Mouse (Mus musculus): ENCODE measurements around the gene Fbxo44. TPM values are rescaled to one million over a fixed set of nuclear protein-coding genes. Genes with fewer than 3 reads are reported as not detected.
"Not testable (repeated sequence)": the region's sequence is repeated elsewhere in the genome, so short reads cannot be mapped to it uniquely, and the experiment has no call there.

The Fbxo44 gene
- polyA plus RNA-seq, 1 experiment from 2014 or later = 19.7 TPM

DNA sequence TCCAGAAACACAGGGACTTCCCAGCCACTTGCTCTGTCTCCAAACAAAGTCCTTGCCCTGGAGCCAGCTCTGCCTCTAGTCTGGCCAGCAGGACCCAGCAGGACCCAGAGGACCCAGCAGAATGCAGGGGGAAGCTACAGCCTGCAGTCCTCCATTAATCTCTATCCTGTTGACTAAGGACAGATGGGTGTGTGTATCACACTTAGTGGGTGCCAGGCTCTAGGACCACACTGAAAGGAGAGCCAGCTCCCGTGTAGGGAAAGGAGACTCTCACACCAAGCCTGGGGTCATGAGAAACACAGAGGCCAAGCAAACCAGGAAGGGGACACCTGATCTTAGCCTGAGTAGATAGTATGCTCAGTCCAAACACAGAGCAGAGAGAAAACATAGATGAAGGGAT is 32.0 kb downstream of the Fbxo44 start:
- 57% methylated on average over 1 of the region's 1 CpGs for WGBS
- Histone ChIP-seq H3K27ac (no peak overlapping the region), H3K4me3 (no peak overlapping the region), H3K9me3 (no peaks in the 10 kb centered on the region), H3K36me3 (no peaks in the 10 kb centered on the region), H3K27me3 (peaks cover 28% of the 10 kb centered on the region), H3K4me1 (peaks cover 6% of the 10 kb centered on the region; the same call in 1 of the 2 replicates), H3K9ac (no peak overlapping the region), H3K4me2 (replicated peaks) (no peak overlapping the region)
- no peak for ATAC-seq (ENCODE audit: insufficient number of reproducible peaks, insufficient read depth, low FRiP score, low TSS enrichment)

DNA sequence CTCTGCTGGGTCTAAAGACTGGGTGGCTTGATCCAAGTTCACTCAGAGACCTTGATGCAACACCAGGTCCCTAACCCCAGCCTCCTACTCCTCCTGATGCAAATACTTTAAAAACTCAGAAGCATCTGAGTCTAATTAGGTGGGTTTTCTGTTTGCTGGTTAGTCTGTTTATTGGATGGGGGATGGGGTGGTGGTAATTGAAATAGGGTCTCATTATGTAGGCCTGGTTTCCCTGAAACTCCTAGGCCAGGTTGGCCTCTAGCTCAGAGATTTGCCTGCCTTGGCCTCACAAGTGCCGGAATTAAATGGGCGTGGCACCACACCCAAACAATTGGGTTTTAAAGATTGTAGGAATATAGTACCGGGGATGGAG is 37.6 kb downstream of the Fbxo44 start:
- Histone ChIP-seq H3K9me3 (no peaks in the 10 kb centered on the region), H3K27me3 (no peaks in the 10 kb centered on the region), H3K4me2 (replicated peaks) (no peak overlapping the region), H3K9ac (no peak overlapping the region), H3K27ac (peak overlapping the region; percentile 60), H3K4me1 (peaks cover 8% of the 10 kb centered on the region), H3K4me3 (no peak overlapping the region), H3K36me3 (no peaks in the 10 kb centered on the region)
- WGBS = 59% methylated on average over 3 of the region's 3 CpGs
- ATAC-seq (ENCODE audit: insufficient number of reproducible peaks, insufficient read depth, low FRiP score, low TSS enrichment) = no peak

DNA sequence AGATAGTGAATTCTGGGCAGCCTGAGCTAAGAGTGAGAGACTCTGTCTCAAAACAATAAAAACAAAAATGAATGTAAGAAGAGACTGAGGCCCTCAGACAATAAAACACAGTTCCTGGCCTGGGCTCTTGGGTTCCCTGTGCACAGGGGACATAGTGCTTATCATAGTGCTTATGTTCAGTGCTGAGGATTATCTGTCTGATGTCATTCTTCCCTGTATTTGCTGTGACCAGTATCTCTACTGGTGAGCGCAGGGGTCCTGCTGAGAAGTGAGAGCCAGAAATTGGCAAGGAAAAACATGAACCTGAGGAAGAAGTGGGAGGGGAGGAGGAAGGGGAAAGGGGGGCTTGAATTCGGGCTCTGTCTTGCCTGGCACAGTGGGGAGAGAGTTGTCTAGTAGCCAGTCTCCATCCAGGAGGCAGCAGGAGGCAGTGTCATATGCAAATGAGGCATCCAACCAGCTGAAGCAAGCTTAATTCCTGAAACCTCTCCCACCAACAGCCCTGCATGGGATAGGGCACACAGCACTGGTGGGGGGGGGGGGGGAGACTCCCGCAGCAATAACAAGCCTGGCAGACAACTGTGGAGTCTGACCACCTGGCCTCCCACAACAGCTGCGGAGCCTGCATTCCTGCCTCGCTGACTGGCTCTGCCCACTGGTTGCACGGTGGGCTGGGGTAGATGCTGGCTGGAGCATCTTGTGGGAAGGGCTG is 38.1 kb downstream of the Fbxo44 start:
- WGBS = 7% methylated on average over 6 of the region's 6 CpGs
- H3K36me3 ChIP-seq = no peaks in the 10 kb centered on the region
- H3K9me3 ChIP-seq = no peaks in the 10 kb centered on the region
- ATAC-seq (ENCODE audit: insufficient number of reproducible peaks, insufficient read depth, low FRiP score, low TSS enrichment) = peak; percentile 67
- H3K4me1 ChIP-seq = peaks cover 8% of the 10 kb centered on the region
- no peaks in the 10 kb centered on the region for H3K27me3 ChIP-seq
- H3K27ac ChIP-seq = peak overlapping the region; percentile 60
- H3K4me3 ChIP-seq = no peak overlapping the region
- H3K4me2 ChIP-seq (replicated peaks) = no peak overlapping the region
- H3K9ac ChIP-seq = no peak overlapping the region

DNA sequence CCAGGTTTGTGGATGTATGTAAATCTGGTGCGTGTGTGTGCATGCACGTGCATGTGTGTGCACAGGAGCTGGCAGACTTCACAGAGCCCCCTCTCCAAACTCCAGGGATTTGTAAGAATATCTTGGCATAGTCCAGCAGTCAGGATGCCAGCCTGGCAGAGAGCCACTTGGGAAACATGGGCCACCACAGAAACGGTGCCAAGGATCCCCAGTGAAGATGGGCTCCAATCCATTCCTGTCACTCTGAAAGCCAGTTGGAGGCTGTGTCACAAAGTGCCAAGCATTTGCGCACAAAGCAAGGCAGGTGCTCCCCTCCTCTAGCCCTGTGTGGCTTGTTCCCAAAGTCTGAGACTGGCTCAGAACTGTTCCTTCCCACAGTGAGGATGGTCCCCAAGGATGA is 38.9 kb downstream of the Fbxo44 start:
- H3K4me2 ChIP-seq (replicated peaks) = no peak overlapping the region
- H3K36me3 ChIP-seq = no peaks in the 10 kb centered on the region
- 85% methylated on average over 4 of the region's 4 CpGs for WGBS
- H3K4me1 ChIP-seq = peaks cover 8% of the 10 kb centered on the region
- no peaks in the 10 kb centered on the region for H3K9me3 ChIP-seq
- ATAC-seq (ENCODE audit: insufficient number of reproducible peaks, insufficient read depth, low FRiP score, low TSS enrichment) = no peak
- H3K27ac ChIP-seq = no peak overlapping the region
- H3K27me3 ChIP-seq = no peaks in the 10 kb centered on the region
- no peak overlapping the region for H3K9ac ChIP-seq
- H3K4me3 ChIP-seq = no peak overlapping the region

DNA sequence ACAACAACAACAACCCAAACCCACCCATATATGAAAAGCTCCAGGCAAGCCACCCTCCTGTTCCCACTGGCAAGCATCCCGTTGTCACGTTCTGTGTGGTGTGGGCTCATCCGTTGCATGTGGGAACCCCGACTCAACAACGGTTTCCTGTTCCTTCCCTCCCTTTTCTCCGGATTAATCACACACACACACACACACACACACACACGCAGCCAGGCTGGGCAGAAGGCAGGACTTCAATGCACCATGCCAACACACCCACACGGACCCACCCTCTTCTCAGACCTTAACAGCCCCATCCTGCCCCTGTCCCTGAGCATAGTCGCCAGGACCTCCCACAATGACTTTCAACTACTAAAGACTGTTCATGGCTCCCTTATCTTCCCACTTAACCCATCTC is 39.7 kb downstream of the Fbxo44 start:
- Histone ChIP-seq H3K4me2 (replicated peaks) (no peak overlapping the region), H3K9me3 (no peaks in the 10 kb centered on the region), H3K9ac (no peak overlapping the region), H3K4me3 (no peak overlapping the region), H3K36me3 (no peaks in the 10 kb centered on the region), H3K27ac (no peak overlapping the region), H3K27me3 (no peaks in the 10 kb centered on the region), H3K4me1 (peaks cover 10% of the 10 kb centered on the region)
- ATAC-seq (ENCODE audit: insufficient number of reproducible peaks, insufficient read depth, low FRiP score, low TSS enrichment) = no peak
- WGBS = 75% methylated on average over 9 of the region's 9 CpGs

DNA sequence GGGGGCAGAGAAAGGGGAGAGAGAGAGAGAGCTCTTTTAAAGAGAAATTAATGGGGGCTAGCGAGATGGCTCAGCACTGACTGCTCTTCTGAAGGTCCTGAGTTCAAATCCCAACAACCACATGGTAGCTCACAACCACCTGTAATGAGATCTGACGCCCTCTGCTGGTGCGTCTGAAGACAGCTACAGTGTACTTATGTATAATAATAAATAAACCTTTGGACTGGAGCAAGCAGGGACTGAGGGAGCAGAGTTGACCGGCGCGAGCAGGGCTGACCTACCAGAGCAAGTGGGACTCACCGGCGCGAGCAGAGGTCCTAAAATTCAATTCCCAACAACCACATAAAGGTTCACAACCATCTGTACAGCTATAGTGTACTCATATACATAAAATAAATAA is 40.7 kb downstream of the Fbxo44 start:
- not testable (repeated sequence) for H3K36me3 ChIP-seq
- 86% methylated on average over 9 of the region's 9 CpGs for WGBS

DNA sequence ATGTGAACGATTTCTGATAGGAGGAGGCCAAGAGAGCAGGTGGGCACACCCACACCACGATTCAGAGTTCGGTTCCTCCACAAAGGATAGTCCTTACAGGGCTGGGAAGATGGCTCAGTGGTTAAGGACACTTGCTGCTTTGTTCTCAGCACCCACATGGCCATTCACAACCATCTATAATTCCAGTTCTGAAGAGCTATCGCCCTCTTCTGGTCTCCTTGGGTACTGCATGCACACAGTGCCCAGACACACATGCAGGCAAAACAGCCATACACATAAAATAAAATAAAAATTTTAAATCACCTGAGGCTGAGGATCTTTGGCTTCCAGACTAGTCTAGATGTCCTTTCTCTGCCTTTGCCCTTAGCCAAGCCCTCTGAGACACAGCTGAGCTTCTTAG is 42.9 kb downstream of the Fbxo44 start:
- WGBS = 80% methylated on average over 4 of the region's 4 CpGs
- ATAC-seq (ENCODE audit: insufficient number of reproducible peaks, insufficient read depth, low FRiP score, low TSS enrichment) = no peak
- Histone ChIP-seq H3K27me3 (no peaks in the 10 kb centered on the region), H3K27ac (no peak overlapping the region), H3K4me3 (no peak overlapping the region), H3K9me3 (no peaks in the 10 kb centered on the region), H3K4me1 (peaks cover 10% of the 10 kb centered on the region), H3K36me3 (no peaks in the 10 kb centered on the region), H3K4me2 (replicated peaks) (no peak overlapping the region), H3K9ac (no peak overlapping the region)

More for the DNA sequence above, 40.7 kb downstream of the Fbxo44 start:
- not testable (repeated sequence) for H3K4me3 ChIP-seq; H3K27me3 ChIP-seq; H3K9me3 ChIP-seq; ATAC-seq (ENCODE audit: insufficient number of reproducible peaks, insufficient read depth, low FRiP score, low TSS enrichment); H3K27ac ChIP-seq; H3K9ac ChIP-seq; H3K4me2 ChIP-seq (replicated peaks)
- H3K4me1 ChIP-seq = peaks cover 14% of the 10 kb centered on the region

DNA sequence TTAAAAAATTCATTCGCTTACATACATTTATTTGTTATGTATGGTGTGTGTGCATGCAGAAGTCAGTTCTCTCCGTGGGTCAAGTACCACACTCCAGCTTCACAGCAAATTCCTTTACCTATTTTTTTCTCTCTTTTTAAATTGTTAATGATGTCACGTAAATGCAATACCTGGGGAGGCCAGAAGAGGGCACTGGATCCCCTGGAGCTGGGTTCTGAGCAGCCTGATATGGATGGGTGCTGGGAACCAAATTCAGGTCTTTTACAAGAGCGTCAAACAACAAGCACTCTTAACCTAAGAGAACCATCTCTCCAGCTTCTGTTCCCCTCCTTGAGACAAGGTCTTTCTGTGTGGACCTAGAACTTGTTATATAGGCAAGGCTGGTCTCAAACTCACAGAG is 43.6 kb downstream of the Fbxo44 start:
- no peaks in the 10 kb centered on the region for H3K27me3 ChIP-seq
- H3K4me2 ChIP-seq (replicated peaks) = no peak overlapping the region
- H3K27ac ChIP-seq = no peak overlapping the region
- no peak overlapping the region for H3K9ac ChIP-seq
- ATAC-seq (ENCODE audit: insufficient number of reproducible peaks, insufficient read depth, low FRiP score, low TSS enrichment) = no peak
- no peaks in the 10 kb centered on the region for H3K36me3 ChIP-seq
- no peak overlapping the region for H3K4me3 ChIP-seq
- H3K4me1 ChIP-seq = 0 out of 2 replicates have a peak, but pooled peaks cover 6% of the 10 kb centered on the region
- no peaks in the 10 kb centered on the region for H3K9me3 ChIP-seq
- WGBS = 72% methylated on average over 4 of the region's 4 CpGs

DNA sequence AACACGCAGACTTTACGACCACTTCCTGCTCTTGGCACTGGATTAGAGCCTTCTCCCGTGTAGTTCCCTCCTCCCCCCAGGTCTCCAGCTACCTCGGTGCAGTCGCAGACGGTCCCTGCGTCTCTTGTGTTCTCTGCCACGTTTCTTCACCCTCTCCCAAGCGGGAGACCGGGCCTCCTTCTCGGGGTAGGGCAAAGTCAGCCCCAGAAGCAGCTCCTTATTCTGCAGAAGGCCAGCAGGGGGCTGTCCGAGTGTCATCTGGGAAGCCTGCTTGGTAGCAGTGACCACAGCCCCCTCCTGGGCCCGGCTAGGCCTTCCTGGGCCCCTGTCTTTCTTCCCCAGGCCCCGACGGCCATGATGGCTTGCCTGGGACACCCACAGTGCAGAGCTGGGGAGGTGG is 44.8 kb downstream of the Fbxo44 start:
- no peaks in the 10 kb centered on the region for H3K27me3 ChIP-seq
- 0 out of 2 replicates have a peak, but pooled peaks cover 6% of the 10 kb centered on the region for H3K4me1 ChIP-seq
- peak overlapping the region; percentile 24 for H3K9ac ChIP-seq
- H3K9me3 ChIP-seq = no peaks in the 10 kb centered on the region
- no peak overlapping the region for H3K27ac ChIP-seq
- 4% methylated on average over 15 of the region's 15 CpGs for WGBS
- no peak for ATAC-seq (ENCODE audit: insufficient number of reproducible peaks, insufficient read depth, low FRiP score, low TSS enrichment)
- no peak overlapping the region for H3K4me3 ChIP-seq
- H3K4me2 ChIP-seq (replicated peaks) = peak overlapping the region; percentile 2; the same call in 1 of the 2 replicates
- H3K36me3 ChIP-seq = no peaks in the 10 kb centered on the region

DNA sequence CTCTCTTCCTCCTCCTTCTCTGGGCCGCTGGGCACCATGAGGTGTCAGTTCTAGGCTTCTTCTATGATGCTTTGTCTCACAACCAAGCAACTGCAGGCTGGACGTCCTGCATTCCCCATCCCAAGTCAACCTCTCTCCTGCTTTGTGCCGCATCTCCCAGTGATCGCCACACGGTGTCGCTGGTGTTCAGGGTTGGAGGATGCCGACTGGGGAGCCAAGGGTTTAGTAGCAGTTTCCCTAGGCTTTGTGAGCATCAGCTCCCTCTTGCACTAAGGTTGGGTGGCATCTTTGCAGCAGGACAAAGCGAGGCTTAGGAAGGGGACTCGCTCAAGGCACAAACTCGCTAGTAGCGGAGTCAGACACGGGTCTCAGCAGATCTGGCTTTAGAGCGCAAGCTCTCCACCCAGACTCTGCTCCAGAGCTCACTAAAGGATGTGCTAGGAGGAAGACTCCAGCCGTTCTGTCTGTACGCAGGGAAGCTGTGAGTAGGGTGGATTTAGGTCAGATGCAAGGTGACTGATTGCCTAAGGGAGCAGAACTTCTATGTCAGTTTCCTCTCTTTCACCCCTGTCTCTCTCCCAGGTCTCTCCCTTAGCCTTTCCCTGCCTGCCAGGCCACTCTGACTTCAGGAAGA is 45.4 kb downstream of the Fbxo44 start:
- 7% methylated on average over 15 of the region's 15 CpGs for WGBS
- Histone ChIP-seq H3K4me2 (replicated peaks) (peak overlapping the region; percentile 14; the same call in 1 of the 2 replicates), H3K36me3 (no peaks in the 10 kb centered on the region), H3K9me3 (no peaks in the 10 kb centered on the region), H3K27me3 (no peaks in the 10 kb centered on the region), H3K4me3 (no peak overlapping the region), H3K4me1 (0 out of 2 replicates have a peak, but pooled peaks cover 6% of the 10 kb centered on the region), H3K9ac (0 out of 2 replicates have a peak overlapping the region, but pooled peaks have one; percentile 24), H3K27ac (no peak overlapping the region)
- ATAC-seq (ENCODE audit: insufficient number of reproducible peaks, insufficient read depth, low FRiP score, low TSS enrichment) = peak; percentile 25; the same call in 1 of the 2 replicates

DNA sequence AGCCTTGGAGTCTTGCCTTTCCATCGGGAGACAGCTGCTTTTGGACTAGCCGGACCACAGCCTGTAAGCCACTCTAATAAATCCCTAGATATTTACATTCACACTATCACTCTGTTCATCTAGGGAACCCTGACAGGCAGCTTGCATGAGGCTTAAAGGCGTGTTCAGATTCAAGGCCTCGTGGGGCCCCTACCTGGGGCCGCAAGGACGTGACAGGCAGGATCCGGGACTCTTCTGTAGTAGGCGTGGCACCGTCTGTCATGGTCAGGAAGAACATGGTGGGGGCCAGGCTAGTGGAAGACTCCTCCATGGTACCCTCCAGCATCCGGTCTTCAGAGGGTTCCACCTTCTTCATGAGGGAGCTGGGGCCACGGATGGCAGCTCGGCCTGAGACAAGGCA is 47.8 kb downstream of the Fbxo44 start:
- H3K36me3 ChIP-seq = no peaks in the 10 kb centered on the region
- no peak overlapping the region for H3K9ac ChIP-seq
- 80% methylated on average over 12 of the region's 12 CpGs for WGBS
- no peak overlapping the region for H3K27ac ChIP-seq
- 0 out of 2 replicates have a peak, but pooled peaks cover 10% of the 10 kb centered on the region for H3K4me1 ChIP-seq
- ATAC-seq (ENCODE audit: insufficient number of reproducible peaks, insufficient read depth, low FRiP score, low TSS enrichment) = no peak
- no peaks in the 10 kb centered on the region; the same call in 1 of the 2 replicates for H3K27me3 ChIP-seq
- H3K9me3 ChIP-seq = no peaks in the 10 kb centered on the region
- no peak overlapping the region for H3K4me3 ChIP-seq
- H3K4me2 ChIP-seq (replicated peaks) = no peak overlapping the region

DNA sequence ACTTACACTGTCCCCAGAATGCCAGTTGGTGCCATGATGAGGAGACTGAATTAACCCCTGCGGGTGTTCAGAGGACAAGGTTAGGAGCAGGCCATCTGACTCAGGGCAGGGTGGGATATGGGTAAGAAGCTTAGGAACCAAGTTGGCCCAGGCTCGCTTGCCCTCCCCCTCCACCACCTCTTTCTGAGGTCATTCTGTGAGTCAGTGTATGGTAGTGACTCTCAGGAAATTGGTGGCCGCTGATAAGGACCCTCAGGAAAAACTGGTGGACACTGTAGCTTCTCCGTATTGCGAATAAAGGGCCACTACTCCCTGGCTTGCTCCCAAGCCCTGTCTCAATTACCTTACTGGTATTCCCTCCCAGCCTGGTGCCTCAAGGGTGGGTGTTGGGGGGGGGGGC is 51.1 kb downstream of the Fbxo44 start:
- H3K27me3 ChIP-seq = no peaks in the 10 kb centered on the region; the same call in 1 of the 2 replicates
- no peak overlapping the region for H3K27ac ChIP-seq
- H3K9ac ChIP-seq = no peak overlapping the region
- no peaks in the 10 kb centered on the region for H3K9me3 ChIP-seq
- no peaks in the 10 kb centered on the region; the same call in 1 of the 2 replicates for H3K36me3 ChIP-seq
- 87% methylated on average over 5 of the region's 5 CpGs for WGBS
- H3K4me2 ChIP-seq (replicated peaks) = no peak overlapping the region
- H3K4me1 ChIP-seq = 0 out of 2 replicates have a peak, but pooled peaks cover 4% of the 10 kb centered on the region
- no peak overlapping the region for H3K4me3 ChIP-seq
- no peak for ATAC-seq (ENCODE audit: insufficient number of reproducible peaks, insufficient read depth, low FRiP score, low TSS enrichment)

Data from embryonic facial prominence, embryonic 12.5 days (tissue).